Mouse (Mus musculus) fat pad, adult 2 months (tissue): ENCODE measurements around the gene Napepld.
"Not testable (repeated sequence)": the region's sequence is repeated elsewhere in the genome, so short reads cannot be mapped to it uniquely, and the experiment has no call there.

Source experiments
- DNase-seq: peaks from one replicate; pipeline ENCODE4 v3.0.0-alpha.2; 2011; ENCODE audit warnings: low read depth, low spot score; ENCODE audit errors: extremely low read depth

The Napepld gene

DNA sequence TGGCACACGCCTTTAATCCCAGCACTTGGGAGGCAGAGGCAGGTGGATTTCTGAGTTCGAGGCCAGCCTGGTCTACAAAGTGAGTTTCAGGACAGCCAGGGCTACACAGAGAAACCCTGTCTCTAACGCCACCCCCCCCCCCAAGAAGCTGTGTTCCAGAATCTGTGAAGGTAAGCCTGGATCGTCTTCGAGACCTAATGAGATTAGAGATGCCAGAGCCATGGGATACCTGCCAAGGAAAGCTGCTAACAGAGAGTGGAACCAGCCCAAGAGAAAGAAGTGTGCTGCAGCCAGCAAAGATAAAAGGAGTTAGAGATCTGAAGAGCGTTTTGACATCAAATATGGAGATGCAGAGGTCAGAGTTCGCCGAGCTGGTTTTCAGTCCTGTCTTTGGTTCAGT is 6.8 kb upstream of the Napepld start:
- not testable (repeated sequence) for DNase-seq

DNA sequence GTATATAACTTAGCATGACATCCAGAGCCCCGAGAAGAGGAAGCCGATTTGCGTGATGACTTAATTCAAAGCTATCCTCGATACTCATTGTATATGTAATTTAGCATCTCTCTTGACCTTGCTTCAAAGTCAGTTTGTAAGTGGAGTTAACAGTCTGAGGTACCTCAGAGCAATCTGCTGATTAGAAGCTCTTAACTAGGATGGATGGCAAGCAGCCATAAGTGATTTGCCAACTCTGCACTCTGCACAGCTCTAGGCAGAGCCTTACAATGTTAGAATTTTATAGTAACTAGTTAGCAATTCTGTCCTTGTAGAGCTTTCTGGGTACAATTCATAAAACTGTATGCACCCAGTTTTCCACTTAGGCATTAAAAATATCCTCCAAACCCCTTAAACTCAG is 5.3 kb upstream of the Napepld start:
- DNase-seq: no peak

DNA sequence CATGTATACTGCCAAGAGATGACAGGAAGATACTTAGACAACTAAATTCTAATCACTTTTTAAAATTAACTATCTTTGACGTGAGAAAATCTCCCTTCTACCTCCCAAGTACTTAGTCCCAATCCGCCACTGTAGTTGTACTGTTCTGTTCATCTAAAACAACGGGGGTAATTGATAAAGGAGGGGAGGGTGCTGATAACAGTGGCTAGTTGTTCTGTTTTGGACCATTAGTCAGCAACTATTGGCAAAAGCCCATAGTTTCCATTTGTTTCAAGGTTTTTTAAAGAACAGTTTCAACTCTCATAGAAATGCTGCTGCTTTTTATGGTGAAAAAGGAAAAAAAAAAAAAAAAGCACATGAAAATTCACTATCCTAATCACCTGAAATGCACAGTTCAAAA is 2.5 kb upstream of the Napepld start:
- no peak for DNase-seq

DNA sequence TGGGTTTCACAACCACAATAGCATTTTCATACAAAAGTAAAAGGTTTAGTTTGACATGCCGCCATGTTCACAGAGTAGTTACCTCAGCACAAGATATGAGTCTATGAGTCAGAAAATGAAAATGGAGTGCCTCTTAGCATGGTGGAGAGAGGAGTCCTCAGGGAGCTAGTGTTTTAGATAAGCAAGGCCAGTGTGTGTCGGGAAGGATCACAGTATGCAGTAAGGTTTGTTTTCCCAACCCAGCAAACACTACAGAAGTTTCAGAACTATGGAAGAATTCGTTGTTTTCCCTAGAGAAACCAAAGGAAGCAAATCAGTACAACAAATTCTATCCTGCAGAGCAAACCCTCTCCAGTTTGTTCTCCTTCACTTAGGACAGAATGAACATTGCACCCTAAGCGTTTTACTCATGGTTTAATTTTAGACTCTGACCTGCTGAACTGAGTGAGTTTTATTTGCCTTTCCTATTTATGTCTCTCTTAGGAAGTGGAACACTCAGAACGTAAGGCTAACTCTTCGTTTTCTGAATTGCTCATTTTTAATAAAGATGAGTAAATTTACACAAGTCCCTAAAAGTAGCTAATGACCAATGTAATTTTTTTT is 1.8 kb upstream of the Napepld start:
- DNase-seq: no peak

GRCm38 (mm10) chr5:21702009-21702364 is 791 bp upstream of the Napepld start:
- no peak for DNase-seq

- DNase-seq: no peak
Measured at GRCm38 (mm10) chr5:21700934-21701333, 262 bp downstream of the Napepld start.

GRCm38 (mm10) chr5:21700272-21700821 is 849 bp downstream of the Napepld start:
- DNase-seq: no peak

DNA sequence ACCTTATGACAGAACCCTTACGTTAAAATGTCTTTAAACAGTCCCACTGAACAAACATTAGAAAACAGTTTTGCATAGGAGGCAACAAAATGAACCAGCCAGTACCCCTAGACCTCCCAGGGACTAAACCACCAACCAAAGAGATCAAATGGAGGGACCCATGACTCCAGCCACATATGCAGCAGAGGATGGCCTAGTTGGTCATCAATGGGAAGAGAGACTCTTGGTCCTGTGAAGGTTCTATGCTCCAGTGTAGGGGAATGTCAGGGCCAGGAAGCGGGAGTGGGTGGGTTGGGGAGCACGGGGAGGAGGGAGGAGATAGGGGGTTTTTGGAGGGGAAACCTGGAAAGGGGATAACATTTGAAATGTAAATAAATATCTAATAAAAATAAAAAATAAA is 1.6 kb downstream of the Napepld start:
- not testable (repeated sequence) for DNase-seq

- DNase-seq: no peak
Measured at GRCm38 (mm10) chr5:21694854-21695490, 6.2 kb downstream of the Napepld start.

DNA sequence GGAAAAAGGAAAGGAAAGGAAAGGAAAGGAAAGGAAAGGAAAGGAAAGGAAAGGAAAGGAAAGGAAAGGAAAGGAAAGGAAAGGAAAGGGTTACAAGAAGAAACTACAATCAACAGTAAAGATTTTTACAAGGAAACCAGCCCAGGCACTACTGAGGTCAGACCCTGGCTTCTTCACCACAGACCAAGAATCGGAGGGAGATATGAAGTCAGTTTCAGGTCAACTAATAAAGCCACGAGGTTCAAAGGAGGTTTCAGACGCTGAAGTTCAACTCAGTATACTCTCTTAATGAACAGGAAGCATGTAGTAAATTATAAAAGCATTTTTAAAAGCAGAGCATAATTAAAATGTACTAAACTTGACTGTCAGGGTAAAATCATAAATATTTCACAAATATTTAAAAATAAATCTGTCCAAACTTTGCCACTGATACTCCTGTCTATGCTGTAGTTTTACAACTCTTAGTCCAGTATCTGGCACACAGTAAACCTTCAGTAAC is 7.8 kb downstream of the Napepld start:
- no peak for DNase-seq

DNA sequence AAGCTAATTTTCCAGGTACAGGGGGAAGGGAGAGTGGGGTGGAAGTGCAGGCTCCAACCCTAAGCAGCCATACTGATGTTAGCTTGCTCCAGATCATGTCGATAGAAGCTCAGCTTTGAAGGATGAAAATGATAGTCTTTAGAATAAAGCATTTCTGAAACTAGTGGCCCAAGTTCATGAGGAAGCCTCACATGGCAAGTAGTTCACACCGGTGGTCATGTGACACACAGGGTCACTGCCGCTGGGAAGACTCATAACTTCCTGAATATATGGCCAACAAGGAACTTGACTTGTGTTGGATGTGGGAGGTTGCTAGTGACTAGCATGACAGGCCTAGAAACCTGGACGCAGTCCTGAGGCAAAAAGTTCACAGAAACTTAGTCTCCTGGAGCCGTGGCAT is 9.0 kb downstream of the Napepld start:
- no peak for DNase-seq

DNA sequence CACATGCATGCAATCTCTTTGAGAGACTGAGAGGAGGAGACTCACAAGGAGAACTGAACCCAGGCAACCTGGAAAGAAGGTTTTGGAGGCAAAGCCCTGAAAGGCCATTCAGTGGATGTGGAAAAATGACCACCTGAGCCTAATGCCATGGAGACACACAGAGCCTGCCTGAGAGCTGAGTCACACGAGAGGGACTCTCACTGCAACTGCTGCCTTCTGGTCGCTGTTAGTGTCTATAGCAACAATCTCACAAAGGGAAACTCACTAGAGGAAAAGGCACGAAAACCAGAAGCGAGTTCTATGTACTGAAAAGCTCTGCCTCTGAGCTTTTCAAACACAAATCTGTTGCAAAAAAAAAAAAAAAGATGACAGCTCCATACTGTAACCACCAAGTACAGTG is 14.2 kb downstream of the Napepld start:
- DNase-seq: no peak

DNA sequence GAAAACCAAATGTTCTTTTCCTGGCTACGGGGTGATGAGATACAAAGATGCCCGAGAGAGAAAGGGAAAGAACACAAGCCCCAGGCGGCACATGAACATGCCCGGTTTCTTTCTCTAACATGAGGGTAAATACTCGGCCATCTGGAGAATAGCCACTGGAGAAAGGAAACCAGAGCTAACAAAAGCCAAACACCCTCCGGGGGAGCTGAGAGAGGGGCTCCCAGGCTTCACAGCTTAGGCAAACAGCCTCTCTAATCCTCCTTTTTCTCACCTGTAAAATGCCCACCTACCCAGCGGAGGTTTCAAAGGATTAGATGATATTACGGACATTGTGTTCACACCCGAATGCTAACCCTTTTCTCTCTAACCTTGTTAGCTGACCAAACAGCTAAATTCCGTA is 16.2 kb downstream of the Napepld start:
- no peak for DNase-seq

DNA sequence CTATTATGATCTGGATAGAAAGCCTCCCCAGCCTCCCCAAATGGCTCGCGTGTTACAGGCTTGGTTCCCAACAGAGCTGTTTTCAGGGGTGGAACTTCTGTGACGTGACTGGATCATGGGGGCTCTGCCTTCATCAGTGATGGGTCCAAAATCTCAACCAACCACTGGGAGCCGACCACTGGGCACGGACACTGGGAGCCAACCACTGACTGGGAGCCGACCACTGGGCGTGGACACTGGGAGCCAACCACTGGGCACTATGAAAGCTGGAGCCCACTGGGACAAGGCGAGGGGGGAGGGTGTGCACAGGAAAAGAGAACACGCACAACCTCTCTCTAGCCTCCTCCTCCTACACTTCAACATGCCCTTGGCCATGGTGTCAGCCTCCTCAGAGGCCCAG is 17.4 kb downstream of the Napepld start:
- no peak for DNase-seq

DNA sequence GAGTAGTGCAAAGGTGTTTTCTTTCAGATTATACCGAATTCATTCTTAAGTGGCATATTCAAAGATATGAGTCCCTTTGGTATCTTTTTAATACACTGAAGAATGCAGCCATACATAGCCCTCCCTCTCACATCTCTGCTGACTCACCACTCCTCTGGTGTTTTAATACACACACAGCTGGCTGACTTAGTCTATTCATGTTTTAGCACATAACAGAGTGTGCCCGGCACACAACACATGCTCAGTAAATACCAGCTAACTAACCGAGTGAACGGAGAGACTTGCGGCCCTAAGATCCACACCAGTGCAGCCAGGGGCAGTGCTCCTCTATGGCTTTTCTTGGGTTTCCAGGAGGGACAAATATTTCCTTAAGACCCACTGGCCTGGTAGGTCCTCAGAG is 20.3 kb downstream of the Napepld start:
- no peak for DNase-seq

DNA sequence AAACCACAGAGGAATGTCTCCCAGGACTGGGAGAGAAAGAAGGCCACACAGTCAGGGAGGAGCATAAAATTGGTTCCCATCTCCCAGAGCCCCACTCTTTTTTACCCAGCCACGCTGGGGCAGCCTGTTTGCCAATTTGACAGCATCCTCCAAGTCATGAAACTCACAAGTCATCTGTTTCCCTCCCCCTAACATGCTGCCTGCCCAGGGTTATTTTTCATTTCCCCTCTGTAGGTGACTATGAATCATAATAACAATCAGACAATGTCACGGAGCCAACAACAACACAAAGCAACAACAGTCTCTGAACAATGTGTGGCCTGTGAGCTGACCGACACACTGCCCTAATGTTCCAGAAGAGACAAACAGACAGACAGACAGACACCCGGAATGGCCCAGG is 21.2 kb downstream of the Napepld start:
- DNase-seq: no peak

DNA sequence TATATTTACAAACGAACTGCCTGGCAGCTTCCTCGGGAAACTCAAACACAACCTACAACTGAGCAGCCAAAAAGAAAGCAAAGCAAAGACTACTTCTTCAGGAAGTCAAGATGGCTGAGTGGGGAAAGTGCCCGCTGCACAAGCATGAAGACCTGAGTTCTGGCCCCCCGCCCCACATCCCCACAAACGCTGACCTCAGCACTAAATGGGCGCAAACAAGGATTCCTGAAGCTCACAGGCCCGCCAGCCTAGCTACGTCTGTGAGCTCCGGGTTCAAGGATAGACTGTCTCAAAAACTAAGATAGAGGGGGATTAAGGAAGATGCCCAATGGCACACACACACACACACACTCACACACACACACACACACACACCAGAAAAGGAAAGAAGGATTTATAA is 22.8 kb downstream of the Napepld start:
- DNase-seq: no peak

GRCm38 (mm10) chr5:21677939-21678338 is 23.3 kb downstream of the Napepld start:
- DNase-seq: no peak

DNA sequence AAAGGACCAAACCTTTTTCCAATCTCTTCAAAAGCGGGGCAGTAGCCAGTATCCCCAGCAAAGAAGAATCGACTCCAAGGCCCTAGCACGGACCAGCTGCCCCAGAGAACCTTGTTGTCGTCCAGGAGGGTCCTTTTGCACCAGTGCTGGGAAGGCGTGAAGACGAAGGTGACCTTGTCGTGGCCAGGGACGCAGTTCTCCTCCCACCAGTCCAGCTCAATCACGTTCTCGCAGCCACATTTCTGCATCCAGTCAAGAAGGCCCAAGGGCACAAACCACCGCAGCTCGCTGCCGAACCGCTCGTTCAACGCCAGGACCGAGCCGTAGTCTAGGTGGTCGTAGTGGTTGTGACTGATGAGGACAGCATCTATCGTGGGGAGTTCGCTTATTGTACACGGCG is 25.7 kb downstream of the Napepld start:
- no peak for DNase-seq

- DNase-seq: no peak
Measured at GRCm38 (mm10) chr5:21675019-21675418, 26.2 kb downstream of the Napepld start.

DNA sequence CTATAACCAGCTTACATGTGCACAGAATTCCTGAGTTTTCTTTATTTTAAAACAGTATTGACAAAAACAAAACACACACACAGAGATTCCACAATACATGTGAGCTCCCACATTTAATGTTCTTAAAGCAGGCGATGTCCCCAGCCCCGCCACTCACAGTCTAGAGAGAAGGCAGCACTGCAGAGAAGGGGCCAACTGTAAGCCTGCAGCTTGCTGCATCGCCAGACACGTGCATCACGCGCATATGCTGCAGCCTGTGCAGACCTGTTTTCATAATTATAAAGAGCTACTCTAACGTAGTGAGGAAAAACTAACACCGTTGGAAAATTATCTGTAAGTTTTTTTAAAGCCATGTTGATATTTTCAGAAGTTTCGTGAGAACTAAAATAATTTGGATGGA is 27.5 kb downstream of the Napepld start:
- no peak for DNase-seq

DNA sequence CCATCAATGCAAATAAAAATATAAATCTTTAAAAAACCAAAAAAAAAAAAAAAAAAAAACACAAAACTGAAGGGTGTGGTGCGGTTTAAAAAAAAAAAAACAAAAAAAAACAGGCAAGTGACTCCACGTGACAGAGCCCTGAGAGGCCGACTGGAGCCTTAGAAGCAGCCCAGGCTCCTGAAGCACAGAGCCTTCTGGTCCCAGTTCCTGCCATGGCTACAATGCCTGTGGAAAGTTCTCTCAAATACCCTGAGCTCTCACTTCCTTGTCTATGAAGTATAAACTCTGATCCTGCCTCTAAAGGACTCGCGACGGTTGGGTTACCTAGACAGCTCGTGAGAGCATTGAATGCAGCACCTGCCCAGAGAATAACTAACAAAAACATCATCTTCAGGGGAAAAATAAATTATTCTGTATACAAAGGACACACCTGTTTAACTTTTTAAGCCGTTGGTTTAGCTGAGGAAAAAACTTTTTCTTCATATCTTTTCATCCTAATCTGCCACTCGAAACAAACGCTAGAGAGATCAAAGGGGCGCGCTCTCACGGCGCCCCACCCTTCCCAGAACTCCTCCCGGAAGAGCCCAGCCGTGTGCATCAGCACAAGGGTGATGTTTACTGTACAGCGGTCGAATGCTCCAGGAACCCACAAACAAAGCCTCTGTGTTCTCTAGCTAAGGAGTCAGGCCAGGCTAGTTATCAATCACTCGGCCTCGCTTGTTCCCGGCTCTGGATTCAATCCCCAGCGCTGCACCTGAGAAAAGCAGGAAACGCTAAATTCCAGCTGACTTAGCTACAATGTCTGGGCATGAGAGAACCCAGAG is 28.2 kb downstream of the Napepld start:
- no peak for DNase-seq
